Mouse (Mus musculus) kidney, postnatal 0 days (tissue): ENCODE results near the gene Zmynd8. TPM values are rescaled to one million over a fixed set of nuclear protein-coding genes. Genes with fewer than 3 reads are reported as not detected.
A peak's percentile ranks its signal among the peaks of the same experiment; 100 is the strongest.

Source experiments
- ATAC-seq: fragments of 200-750 bp; cut with Nextera tagmentation; replicated peaks from 2 replicates; pipeline ENCODE4 v1.8.0; 2017; ENCODE audit warnings: low read depth, moderate number of reproducible peaks, moderate TSS enrichment, moderate library complexity; ENCODE audit not compliant: low FRiP score
- DNase-seq: peaks from one replicate; pipeline ENCODE4 v3.0.0-alpha.2; 2016; ENCODE audit warnings: low spot score
- H3K27ac ChIP-seq: fragments of 300-500 bp; sonication (generic); 2 replicates; pipeline ENCODE4 v1.5.1; 2014; ENCODE audit warnings: mild to moderate bottlenecking
- H3K27me3 ChIP-seq: fragments of 300-500 bp; sonication (generic); 2 replicates; pipeline ENCODE4 v1.6.1; 2014; ENCODE audit warnings: low read length, mixed read lengths; ENCODE audit not compliant: insufficient read depth
- H3K36me3 ChIP-seq: fragments of 300-500 bp; sonication (generic); 2 replicates; pipeline ENCODE4 v1.6.1; 2014; ENCODE audit warnings: low read length, mixed read lengths; ENCODE audit not compliant: insufficient read depth
- H3K4me1 ChIP-seq: fragments of 300-500 bp; sonication (generic); replicated peaks from 2 replicates; pipeline ENCODE4 v1.6.1; 2014; ENCODE audit warnings: antibody characterized with exemption, low read length, mixed read lengths; ENCODE audit not compliant: insufficient read depth
- H3K4me2 ChIP-seq: fragments of 300-500 bp; sonication (generic); 2 replicates; pipeline ENCODE4 v1.6.1; 2014; ENCODE audit warnings: mild to moderate bottlenecking, low read length, moderate library complexity, mixed read lengths
- H3K4me3 ChIP-seq: fragments of 300-500 bp; sonication (generic); replicated peaks from 2 replicates; pipeline ENCODE4 v1.5.1; 2014; ENCODE audit warnings: low read depth, low read length
- H3K9ac ChIP-seq: fragments of 300-500 bp; sonication (generic); 2 replicates; pipeline ENCODE4 v1.6.1; 2014; ENCODE audit warnings: low read depth, low read length
- H3K9me3 ChIP-seq: fragments of 300-500 bp; sonication (generic); replicated peaks from 2 replicates; pipeline ENCODE4 v1.6.1; 2016; ENCODE audit warnings: low read length, inconsistent platforms, mixed read lengths
- CTCF ChIP-seq: IDR thresholded peaks from 2 replicates; pipeline ENCODE4 v1.5.1; 2016; ENCODE audit warnings: antibody characterized with exemption, low read depth, mild to moderate bottlenecking, moderate library complexity
- WGBS: fragments of 180-500 bp; shearing (Covaris S2); extraction: QIAGEN DNeasy Blood & Tissue Kit; methylation state at CpG from one replicate; pipeline ENCODE4 v1.1.7; 2014; 5-methylcytosine and 5-hydroxymethylcytosine counted together
- polyA plus RNA-seq: library from polyadenylated mRNA; unstranded; fragments of >200 nt; fragmentation: Nextera tagmentation; extraction: Ambion mirVana; gene quantifications from 2 replicates; pipeline ENCODE4 v1.2.1, GENCODE M21; 2015

The Zmynd8 gene
- polyA plus RNA-seq, 1 experiment from 2014 or later, result 39.6 TPM

DNA sequence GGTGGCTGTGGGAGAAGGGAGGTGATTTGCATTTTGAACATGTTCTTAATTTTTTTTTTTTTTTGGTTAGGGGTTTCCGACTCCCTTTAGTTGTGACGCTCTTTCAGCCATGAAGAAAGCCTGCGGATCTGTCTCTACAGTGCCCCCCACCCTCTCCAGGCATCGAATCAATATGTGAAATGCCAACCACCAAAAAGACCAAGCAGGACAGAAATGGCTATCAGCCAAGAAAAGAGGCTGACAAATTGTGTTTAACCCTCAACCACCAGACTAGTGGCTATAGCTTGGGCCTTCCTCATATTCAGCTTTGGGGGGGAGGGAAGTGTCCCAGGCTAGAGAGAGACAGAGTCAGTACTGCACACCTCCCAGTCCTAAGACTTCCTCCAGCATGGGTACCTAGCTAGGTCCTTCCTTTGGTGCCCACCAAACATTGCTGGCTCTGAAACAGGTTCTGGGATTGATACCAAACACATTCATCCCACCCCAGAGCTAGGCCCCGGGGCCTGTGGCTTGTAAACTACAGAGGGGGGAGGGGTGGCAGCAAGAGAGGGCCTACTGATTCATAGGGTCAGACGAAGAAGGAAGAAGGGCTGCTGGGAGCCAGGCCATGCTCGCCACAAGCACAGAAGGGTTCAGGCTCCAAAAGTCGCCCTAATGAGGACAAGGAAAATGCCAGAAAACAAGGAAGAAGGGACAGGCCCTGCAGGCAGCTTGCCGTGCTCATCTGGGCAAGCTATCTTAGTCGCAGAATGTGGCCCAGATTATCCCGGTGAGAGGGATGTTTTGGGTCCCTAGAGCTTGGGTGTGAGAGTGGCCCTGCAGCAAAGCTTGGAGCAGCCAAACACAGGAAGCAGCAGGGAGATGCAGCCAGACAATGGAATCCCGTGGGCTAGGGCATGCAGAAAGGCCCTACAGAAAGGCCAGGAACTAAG is 40.1 kb downstream of the Zmynd8 start:
- ATAC-seq (no peak), DNase-seq (peak; percentile 64)
- H3K4me3 ChIP-seq, result no peak overlapping the region
- WGBS, result 19% methylated on average over 12 of the region's 12 CpGs
- peak overlapping the region; percentile 98 for H3K27ac ChIP-seq
- no peak for TF ChIP-seq CTCF
- no peaks in the 10 kb centered on the region for H3K9me3 ChIP-seq
- H3K4me1 ChIP-seq, result peaks cover 64% of the 10 kb centered on the region
- no peaks in the 10 kb centered on the region for H3K27me3 ChIP-seq
- peak overlapping the region; percentile 35; the same call in 1 of the 2 replicates for H3K4me2 ChIP-seq
- H3K36me3 ChIP-seq, result 0 out of 2 replicates have a peak, but pooled peaks cover 3% of the 10 kb centered on the region
- peak overlapping the region; percentile 39; the same call in 1 of the 2 replicates for H3K9ac ChIP-seq

DNA sequence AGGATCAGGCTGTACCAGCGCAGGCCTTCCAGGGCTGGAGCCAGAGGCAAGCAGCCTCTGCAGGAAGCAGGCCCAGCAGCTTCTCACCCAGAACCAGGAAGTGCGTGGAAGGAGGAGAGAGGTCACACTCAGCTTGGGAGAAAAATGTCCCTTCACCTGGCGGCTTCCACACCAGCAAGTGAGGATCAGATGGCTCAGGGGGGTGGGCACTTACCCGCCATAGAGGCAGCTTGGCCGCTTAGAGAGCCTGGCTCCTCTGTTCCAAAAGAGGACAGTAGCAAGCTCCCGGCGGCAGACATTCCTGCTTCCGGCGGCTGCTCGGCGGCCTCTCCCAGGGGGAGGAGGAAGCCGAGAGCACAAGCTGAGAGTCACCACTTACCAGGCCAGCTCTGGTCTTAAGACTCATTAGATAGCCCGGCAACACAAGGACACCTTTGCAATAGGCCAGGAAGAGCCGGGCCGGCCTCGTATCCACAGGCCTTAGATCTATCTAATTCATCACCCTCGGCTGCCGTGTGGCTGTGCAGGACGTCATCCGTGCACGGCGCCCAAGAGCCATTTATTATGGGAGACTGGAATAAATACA is 40.9 kb downstream of the Zmynd8 start:
- peak overlapping the region; percentile 35; the same call in 1 of the 2 replicates for H3K4me2 ChIP-seq
- TF ChIP-seq CTCF, result no peak
- H3K4me3 ChIP-seq, result no peak overlapping the region
- no peaks in the 10 kb centered on the region for H3K36me3 ChIP-seq
- no peaks in the 10 kb centered on the region for H3K9me3 ChIP-seq
- peak overlapping the region; percentile 98 for H3K27ac ChIP-seq
- WGBS, result under 1% methylated on average over 22 of the region's 22 CpGs
- peak overlapping the region; percentile 54 for H3K9ac ChIP-seq
- H3K27me3 ChIP-seq, result no peaks in the 10 kb centered on the region
- peaks cover 59% of the 10 kb centered on the region for H3K4me1 ChIP-seq
- ATAC-seq, result peak; percentile 55; the same call in 1 of the 2 replicates
- DNase-seq, result peak; percentile 75

DNA sequence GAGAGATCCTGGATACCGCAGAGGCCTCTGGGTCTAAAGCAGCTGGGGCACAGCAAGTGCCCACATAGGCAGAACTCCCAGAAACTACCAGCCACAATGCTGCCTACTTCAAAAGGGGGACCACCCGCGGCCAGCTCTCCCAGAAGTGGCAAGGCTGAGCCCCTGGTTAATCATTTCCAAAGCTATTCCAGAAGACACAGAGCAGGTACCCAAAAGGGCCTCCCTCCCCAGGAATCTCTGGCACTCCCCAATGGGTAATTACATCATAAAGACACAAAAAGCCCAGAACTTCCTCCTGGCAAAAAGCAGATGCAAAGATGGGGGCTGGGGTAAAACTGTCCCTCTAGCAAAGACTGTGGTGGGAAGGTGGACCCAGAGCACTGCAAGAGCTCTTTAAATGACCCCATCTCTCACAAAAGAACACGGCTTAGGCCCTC is 41.4 kb downstream of the Zmynd8 start:
- Histone ChIP-seq H3K4me2 (peak overlapping the region; percentile 35; the same call in 1 of the 2 replicates), H3K9ac (peak overlapping the region; percentile 54), H3K4me1 (peaks cover 64% of the 10 kb centered on the region), H3K9me3 (no peaks in the 10 kb centered on the region), H3K27ac (peak overlapping the region; percentile 98), H3K27me3 (no peaks in the 10 kb centered on the region), H3K4me3 (no peak overlapping the region), H3K36me3 (0 out of 2 replicates have a peak, but pooled peaks cover 3% of the 10 kb centered on the region)
- 8% methylated on average over 4 of the region's 4 CpGs for WGBS
- TF ChIP-seq CTCF, result no peak
- ATAC-seq (peak; percentile 42), DNase-seq (peak; percentile 77)

DNA sequence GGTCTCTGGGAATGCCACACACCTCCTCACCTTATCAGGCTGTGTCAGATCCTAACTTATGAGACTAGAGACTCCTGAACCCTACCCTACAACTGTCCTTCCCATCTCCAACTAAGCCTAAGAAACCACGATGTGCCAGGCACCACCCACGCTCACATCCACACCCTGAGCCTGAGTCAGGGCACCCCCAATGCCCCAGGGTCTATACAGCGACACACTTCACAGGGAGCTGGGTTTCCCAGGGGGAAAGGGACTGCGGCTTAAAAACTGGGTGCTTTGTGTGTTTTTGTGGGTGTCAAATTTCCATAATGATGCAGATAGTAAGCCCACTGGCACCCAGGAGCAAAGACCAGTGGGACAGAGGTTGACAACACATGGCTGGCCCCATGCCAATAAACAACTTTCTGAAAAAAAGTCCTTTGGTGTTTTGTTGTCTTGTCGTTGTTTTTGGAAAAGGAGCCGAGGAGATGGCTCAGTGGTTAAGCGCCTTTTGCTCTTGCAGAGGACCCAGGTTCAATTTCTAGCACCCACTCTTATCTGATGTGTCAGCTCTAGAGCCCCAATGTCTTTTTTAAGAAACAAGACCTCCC is 42.1 kb downstream of the Zmynd8 start:
- Histone ChIP-seq H3K4me1 (peaks cover 58% of the 10 kb centered on the region), H3K36me3 (0 out of 2 replicates have a peak, but pooled peaks cover 5% of the 10 kb centered on the region), H3K4me3 (no peak overlapping the region), H3K9me3 (no peaks in the 10 kb centered on the region), H3K27ac (peak overlapping the region; percentile 98), H3K9ac (peak overlapping the region; percentile 54; the same call in 1 of the 2 replicates), H3K4me2 (no peak overlapping the region), H3K27me3 (no peaks in the 10 kb centered on the region)
- TF ChIP-seq CTCF, result no peak
- WGBS, result 56% methylated on average over 7 of the region's 7 CpGs
- DNase-seq, result no peak
- ATAC-seq, result no peak

DNA sequence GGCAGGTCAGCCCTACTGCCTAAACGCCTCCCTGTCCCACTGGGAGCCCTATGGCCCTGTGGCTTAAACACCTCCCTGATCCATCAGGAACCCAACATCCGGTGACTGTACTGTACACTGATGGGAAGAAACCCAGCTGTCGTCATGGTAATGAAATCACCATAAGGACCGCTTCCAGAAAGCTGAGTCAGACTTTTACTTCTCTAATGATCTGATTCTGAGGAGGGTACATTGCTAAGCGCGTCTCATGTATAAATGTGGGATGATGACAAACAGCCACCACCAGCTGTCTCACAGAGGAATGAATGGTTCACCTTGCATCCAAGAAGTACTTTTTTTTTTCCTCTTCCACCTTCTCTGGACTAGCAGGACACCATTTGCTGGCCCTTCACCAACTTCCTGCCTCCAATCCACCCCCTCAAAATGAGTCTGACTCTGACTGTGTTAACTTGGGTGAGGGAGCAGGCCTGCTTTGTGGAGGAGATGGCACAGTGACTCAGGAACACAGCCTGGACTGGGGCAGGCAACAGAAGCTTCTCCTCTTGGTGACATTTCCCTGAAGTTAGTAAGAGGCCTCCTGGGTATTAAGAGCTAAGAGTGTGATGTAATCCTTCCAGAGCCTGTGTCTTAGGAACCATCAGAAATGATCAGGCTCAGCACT is 43.0 kb downstream of the Zmynd8 start:
- Histone ChIP-seq H3K27me3 (no peaks in the 10 kb centered on the region), H3K9ac (no peak overlapping the region), H3K4me2 (no peak overlapping the region), H3K4me1 (peaks cover 54% of the 10 kb centered on the region), H3K27ac (peak overlapping the region; percentile 98), H3K4me3 (no peak overlapping the region), H3K36me3 (peaks cover 9% of the 10 kb centered on the region; the same call in 1 of the 2 replicates), H3K9me3 (no peaks in the 10 kb centered on the region)
- ATAC-seq, result no peak
- TF ChIP-seq CTCF, result no peak
- peak; percentile 86 for DNase-seq
- WGBS, result 42% methylated on average over 6 of the region's 6 CpGs
